Mouse (Mus musculus) skeletal muscle tissue, adult 2 months (tissue): ENCODE results near the gene Bicdl1.

Experiments used
- DNase-seq: peaks from one replicate; pipeline ENCODE4 v3.0.0-alpha.2; 2012; ENCODE audit warnings: low read depth, low spot score

Bicdl1 gene

DNA sequence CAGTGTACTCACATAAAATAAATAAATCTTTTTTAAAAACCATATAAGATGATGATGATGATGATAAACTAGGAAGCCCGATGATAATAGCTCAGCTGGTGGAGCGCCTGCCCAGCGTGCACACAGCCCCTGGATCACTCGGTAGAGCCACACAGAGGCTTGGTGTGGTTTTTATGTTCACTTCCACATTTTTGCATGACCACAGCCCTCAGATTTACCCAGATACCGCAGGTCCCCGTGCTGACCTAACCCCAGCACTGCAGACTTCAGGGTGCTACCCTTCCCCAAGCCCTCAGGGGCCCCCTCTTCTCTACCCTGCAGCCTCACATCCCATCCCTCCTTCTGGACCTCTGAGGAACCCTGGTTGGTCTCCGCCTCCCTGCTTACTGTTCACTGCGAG, 103.3 kb downstream of the Bicdl1 start:
- no peak for DNase-seq

DNA sequence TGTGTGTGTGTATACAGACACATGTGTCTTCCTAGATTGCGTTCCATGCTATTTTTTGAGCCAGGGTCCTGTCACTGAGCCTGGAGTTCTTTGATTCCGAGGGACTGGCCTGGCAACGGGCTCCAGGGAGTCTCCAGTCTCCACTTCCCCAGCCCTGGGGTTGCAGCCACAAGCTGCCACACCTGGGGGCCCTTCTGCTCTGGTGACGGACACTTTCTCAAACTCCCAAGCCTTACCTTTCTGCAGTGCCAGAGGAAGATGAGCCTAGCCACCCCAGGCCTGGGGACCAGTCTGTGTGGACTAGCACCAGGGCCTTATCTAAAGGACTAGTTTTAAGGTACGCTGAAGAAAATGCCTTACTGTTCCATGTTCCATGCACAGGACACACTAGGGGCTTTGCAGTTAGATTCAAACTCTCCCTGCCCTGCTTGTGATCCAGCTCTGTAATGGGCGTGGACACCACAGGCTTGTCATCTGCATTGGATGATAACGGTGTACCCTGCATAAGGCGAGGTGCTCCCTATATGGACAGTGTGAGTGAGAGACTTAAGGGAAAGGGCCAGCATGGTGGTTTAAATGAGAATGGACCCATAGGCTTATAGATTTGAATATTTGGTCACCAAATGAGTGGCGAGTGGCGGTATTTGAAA, 105.1 kb downstream of the Bicdl1 start:
- no peak for DNase-seq

DNA sequence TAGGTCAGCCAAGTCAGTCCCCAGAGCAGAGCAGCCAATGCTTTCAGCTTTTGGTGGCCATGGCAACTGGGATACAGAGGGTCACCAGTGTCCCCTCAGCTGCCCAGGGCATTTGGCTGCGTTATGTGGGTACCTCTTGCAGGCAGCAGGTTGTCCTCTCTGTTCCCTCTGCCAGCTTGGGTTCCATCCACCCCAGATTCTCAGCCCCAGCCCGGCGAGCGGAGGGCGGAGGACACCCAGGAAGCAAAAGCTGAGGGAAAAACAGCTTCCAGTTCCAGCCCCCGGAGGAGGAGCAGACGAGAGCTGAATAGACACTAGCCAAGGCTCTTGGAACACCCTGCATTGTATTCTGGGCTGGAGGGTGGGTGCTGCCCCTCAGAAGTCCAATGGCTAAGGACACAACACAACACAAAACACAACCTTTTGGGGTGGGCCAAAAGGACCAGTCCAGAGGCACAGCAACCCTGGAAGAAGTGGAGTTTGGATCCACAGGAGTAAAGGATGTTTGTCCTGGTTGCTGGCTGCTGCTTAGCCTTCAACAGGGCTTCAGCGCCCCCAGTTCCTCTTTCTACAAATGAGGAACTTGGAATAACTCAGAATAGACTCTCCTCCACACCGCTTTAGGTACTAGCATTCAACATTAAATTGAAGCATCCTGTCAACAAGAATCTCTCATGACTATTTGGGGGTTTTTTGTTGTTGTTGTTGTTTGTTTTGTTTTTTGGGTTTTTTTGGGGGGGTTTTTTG, 107.6 kb downstream of the Bicdl1 start:
- DNase-seq: no peak

DNA sequence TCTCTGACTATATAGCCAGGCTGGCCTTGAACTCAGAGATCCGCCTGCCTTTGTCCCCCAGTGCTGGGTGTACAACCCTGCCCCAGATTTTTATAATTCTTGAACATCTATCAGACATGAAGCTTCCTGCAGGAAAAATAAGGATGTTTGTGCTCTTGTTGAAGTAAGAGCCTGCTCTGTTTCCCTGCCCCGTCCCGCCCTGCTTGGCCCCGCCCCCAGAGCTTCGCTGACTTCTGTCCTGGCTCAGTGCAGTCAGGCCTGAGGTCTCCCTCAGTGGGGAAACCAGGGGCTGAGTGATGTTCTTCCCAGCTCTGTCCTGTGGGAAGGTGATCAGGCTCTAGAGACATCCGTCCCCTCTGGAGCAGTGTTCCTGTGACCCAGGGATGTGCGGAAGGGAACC, 108.7 kb downstream of the Bicdl1 start:
- DNase-seq: no peak

DNA sequence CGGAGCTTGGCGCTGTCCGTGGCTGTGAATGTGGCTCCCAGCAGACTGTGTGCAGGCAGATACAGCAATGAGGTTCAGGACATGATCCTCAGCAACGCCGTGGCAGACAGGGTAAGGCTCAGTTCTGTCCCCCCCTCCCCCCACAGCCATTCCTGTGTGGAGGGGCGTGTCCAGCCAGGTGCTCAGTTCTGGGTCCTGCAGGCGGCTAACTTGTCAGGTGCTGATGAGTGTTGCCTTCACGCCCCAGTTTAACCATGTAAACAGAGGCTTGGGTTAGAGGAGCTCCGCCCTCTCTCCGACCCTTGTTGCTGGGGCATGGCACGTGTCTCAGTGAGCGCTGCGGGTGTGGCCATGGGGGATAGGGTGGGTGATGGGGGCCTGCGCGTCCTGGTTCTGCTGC, 111.7 kb downstream of the Bicdl1 start:
- DNase-seq: no peak

DNA sequence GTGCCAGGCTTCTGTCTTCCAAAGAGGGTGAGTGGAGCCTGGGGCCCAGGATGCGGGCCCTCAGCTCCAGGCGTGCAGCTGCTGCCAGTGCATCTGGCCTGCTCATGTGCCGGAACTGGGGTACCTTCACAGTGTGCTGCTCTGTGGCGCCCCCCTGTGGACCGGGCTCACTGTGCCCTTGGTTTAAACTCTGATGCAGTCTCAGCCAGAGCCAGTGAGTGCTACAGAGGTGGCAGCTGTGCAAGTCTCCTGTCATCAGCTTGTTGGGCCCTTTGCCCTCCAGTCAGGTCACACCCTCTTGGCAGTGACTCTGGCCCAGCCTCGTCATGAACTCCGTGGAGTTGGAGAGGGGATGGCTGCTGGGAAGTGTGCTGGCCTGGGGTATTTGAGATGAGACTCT, 116.5 kb downstream of the Bicdl1 start:
- peak; percentile 42 for DNase-seq

DNA sequence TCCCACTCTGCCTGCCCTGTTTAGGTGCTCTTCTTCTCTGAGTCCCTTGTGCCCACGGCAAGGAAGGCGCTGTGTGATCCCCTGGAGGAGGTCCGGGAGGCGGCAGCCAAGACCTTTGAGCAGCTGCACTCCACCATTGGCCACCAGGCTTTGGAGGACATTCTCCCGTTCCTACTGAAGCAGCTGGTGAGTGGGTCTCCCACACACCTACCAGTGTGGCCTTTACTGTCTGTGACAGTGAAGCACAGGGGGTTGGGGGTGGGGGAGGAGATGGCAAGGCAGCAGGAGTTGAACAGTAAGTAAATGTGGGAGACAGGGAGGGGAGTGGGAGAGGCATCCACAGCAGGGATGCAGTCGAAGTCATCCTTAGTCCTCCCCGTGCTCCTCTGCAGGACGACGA, 118.1 kb downstream of the Bicdl1 start:
- DNase-seq: no peak

DNA sequence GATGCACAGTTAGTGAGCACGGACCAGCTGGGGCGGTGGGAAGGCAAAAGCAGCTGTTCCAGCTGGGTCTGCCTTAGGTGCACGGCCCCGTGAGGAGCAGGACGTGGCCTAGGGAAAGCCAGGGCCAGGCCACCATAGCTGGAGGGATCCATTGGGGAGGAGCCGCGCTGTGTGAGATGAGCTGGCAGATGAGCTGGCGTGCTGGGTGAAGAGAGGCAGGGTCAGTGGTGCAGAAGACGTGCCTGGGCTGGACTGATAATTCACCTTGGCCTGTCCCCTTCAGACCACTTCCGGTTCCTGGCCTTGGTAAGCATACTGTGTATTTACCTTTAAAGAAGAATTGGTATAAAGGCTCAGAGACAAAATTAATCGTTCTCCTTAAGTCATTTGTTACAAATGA, 119.9 kb downstream of the Bicdl1 start:
- DNase-seq: no peak

DNA sequence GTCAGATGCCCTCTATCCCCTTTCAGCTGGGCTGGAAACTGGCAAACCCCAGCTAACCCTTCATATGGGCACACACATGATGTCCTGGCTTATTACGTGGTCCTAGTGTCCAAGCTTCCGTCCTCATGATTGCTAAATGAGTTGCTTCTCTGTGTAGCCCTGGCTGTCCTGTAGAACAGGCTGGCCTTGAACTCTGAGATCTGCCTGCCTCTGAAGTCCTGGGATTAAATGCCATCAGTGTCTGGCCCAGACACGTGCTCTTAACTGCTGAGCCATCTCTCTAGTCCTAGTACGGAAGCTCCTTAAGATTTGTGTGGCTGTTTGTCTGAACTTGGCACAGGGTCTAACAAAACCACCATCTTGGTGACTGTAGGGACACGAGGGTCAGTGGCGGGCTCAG, 127.9 kb downstream of the Bicdl1 start:
- no peak for DNase-seq
